Mouse (Mus musculus): ENCODE data around the gene Epn1. TPM values are rescaled to one million over a fixed set of nuclear protein-coding genes. Genes with fewer than 3 reads are reported as not detected.

The Epn1 gene
- total and polyA plus RNA-seq, 3 experiments, result 75.5 to 147 TPM; not detected in 1

GRCm38 (mm10) chr7:5074984-5075383 lies 5.1 kb upstream of the Epn1 start:
- H3K27ac ChIP-seq (ENCODE audit: control insufficient read depth, low read depth, low read length), result no peak overlapping the region

GRCm38 (mm10) chr7:5076931-5077330 lies 3.1 kb upstream of the Epn1 start:
- Histone ChIP-seq H3K27me3 (ENCODE audit: control insufficient read depth in 1 of 2, insufficient read depth in 2 of 2, low read length in 2 of 2) (no peaks in the 10 kb centered on the region), H3K27ac (ENCODE audit: control insufficient read depth, low read depth, low read length) (peak overlapping the region; percentile 84), H3K4me1 (ENCODE audit: control insufficient read depth in 1 of 2, insufficient read depth in 2 of 2, low read length in 2 of 2) (peaks cover 12 to 30% of the 10 kb centered on the region in 2 experiments), H3K36me3 (ENCODE audit: control insufficient read depth in 1 of 2, insufficient read depth in 2 of 2, low read length in 2 of 2) (peaks cover 41 to 43% of the 10 kb centered on the region in 2 experiments), H3K4me3 (ENCODE audit: control insufficient read depth in 1 of 2, insufficient read depth in 1 of 2, low read depth in 2 of 2, low read length in 2 of 2) (no peak overlapping the region), H3K9me3 (replicated peaks; ENCODE audit: insufficient read depth, low read length) (no peaks in the 10 kb centered on the region), H3K79me2 (ENCODE audit: control insufficient read depth, insufficient read depth, low read length, poor library complexity) (peaks cover 19% of the 10 kb centered on the region), H3K9ac (ENCODE audit: control insufficient read depth, low read depth, low read length, poor library complexity, severe bottlenecking) (no peak overlapping the region)
- peak; percentile 72 for DNase-seq (ENCODE audit: low read depth, low spot score)
- TF ChIP-seq TAL1 (IDR thresholded peaks at IDR 0.05; ENCODE audit: low read length) (peak; percentile 43), KAT2A (conservative IDR thresholded peaks at IDR 0.05; ENCODE audit: low read depth, low read length) (no peak), ZMIZ1 (IDR thresholded peaks at IDR 0.05; ENCODE audit: low read depth, low read length) (no peak), RAD21 (IDR thresholded peaks at IDR 0.05; ENCODE audit: low read depth, low read length) (no peak), TCF12 (IDR thresholded peaks at IDR 0.05; ENCODE audit: low read depth, low read length) (peak; percentile 46; the same call in 1 of the 2 replicates), ZKSCAN1 (IDR thresholded peaks at IDR 0.05; ENCODE audit: low read depth, low read length) (no peak), MAFK (IDR thresholded peaks at IDR 0.05; ENCODE audit: borderline replicate concordance, low read depth, low read length) (no peak; the same call in 1 of the 2 replicates), JUND (IDR thresholded peaks at IDR 0.05; ENCODE audit: low read depth, low read length) (no peak), MYC (IDR thresholded peaks at IDR 0.05; ENCODE audit: low read depth, low read length) (no peak), MAZ (IDR thresholded peaks at IDR 0.05; ENCODE audit: low read depth, low read length) (no peak), MYB (IDR thresholded peaks at IDR 0.05; ENCODE audit: low read depth, low read length) (no peak), GABPA (IDR thresholded peaks at IDR 0.05; ENCODE audit: low read depth, low read length) (0 out of 2 replicates have a peak, but pooled peaks have one; percentile 47), BHLHE40 (IDR thresholded peaks at IDR 0.05; ENCODE audit: borderline replicate concordance, low read depth, low read length) (no peak), MXI1 (IDR thresholded peaks at IDR 0.05; ENCODE audit: low read depth, low read length) (no peak), NRF1 (IDR thresholded peaks at IDR 0.05; ENCODE audit: insufficient read depth, low read depth, low read length, poor library complexity, severe bottlenecking) (no peak), NELFE (IDR thresholded peaks at IDR 0.05; ENCODE audit: low read depth, low read length) (no peak), HCFC1 (IDR thresholded peaks at IDR 0.05; ENCODE audit: low read depth, low read length) (no peak), MEF2A (IDR thresholded peaks at IDR 0.05; ENCODE audit: extremely low read depth, insufficient replicate concordance, low read depth, low read length, poor library complexity, severe bottlenecking) (no peak), ZNF384 (IDR thresholded peaks at IDR 0.05; ENCODE audit: low read depth, low read length) (no peak), ETS1 (IDR thresholded peaks at IDR 0.05; ENCODE audit: low read depth, low read length) (peak; percentile 86), CHD2 (IDR thresholded peaks at IDR 0.05; ENCODE audit: low read length) (no peak), SMC3 (IDR thresholded peaks at IDR 0.05; ENCODE audit: low read depth, low read length) (no peak), CTCF (IDR thresholded peaks at IDR 0.05 in 2 of 3, conservative IDR thresholded peaks at IDR 0.05 in 1 of 3; ENCODE audit: control insufficient read depth in 1 of 3, insufficient read depth in 1 of 3, low read depth in 2 of 3, low read length in 3 of 3, poor library complexity in 1 of 3, severe bottlenecking in 1 of 3) (no peak), USF2 (IDR thresholded peaks at IDR 0.05; ENCODE audit: borderline replicate concordance in 1 of 2, insufficient read depth in 1 of 2, low read depth in 1 of 2, low read length in 2 of 2) (no peak), ELF1 (IDR thresholded peaks at IDR 0.05; ENCODE audit: low read depth, low read length) (no peak), UBTF (IDR thresholded peaks at IDR 0.05; ENCODE audit: borderline replicate concordance, insufficient read depth, low read depth, low read length) (no peak)

More at GRCm38 (mm10) chr7:5074984-5075383, 5.1 kb upstream of the Epn1 start:
- Histone ChIP-seq H3K27me3 (ENCODE audit: control insufficient read depth in 1 of 2, insufficient read depth in 2 of 2, low read length in 2 of 2) (no peaks in the 10 kb centered on the region), H3K36me3 (ENCODE audit: control insufficient read depth in 1 of 2, insufficient read depth in 2 of 2, low read length in 2 of 2) (peaks cover 48% of the 10 kb centered on the region in 2 experiments), H3K9me3 (replicated peaks; ENCODE audit: insufficient read depth, low read length) (no peaks in the 10 kb centered on the region), H3K9ac (ENCODE audit: control insufficient read depth, low read depth, low read length, poor library complexity, severe bottlenecking) (no peak overlapping the region), H3K4me3 (ENCODE audit: control insufficient read depth in 1 of 2, insufficient read depth in 1 of 2, low read depth in 2 of 2, low read length in 2 of 2) (no peak overlapping the region), H3K79me2 (ENCODE audit: control insufficient read depth, insufficient read depth, low read length, poor library complexity) (peaks cover 18% of the 10 kb centered on the region), H3K4me1 (ENCODE audit: control insufficient read depth in 1 of 2, insufficient read depth in 2 of 2, low read length in 2 of 2) (peaks cover 12 to 32% of the 10 kb centered on the region in 2 experiments)
- DNase-seq (ENCODE audit: low read depth, low spot score), result no peak
- no peak for TF ChIP-seq MYC (IDR thresholded peaks at IDR 0.05; ENCODE audit: low read depth, low read length)
- no peak for TF ChIP-seq MEF2A (IDR thresholded peaks at IDR 0.05; ENCODE audit: extremely low read depth, insufficient replicate concordance, low read depth, low read length, poor library complexity, severe bottlenecking)
- TF ChIP-seq SMC3 (IDR thresholded peaks at IDR 0.05; ENCODE audit: low read depth, low read length), result no peak
- no peak for TF ChIP-seq ELF1 (IDR thresholded peaks at IDR 0.05; ENCODE audit: low read depth, low read length)
- TF ChIP-seq CTCF (IDR thresholded peaks at IDR 0.05 in 2 of 3, conservative IDR thresholded peaks at IDR 0.05 in 1 of 3; ENCODE audit: control insufficient read depth in 1 of 3, insufficient read depth in 1 of 3, low read depth in 2 of 3, low read length in 3 of 3, poor library complexity in 1 of 3, severe bottlenecking in 1 of 3), result no peak
- TF ChIP-seq BHLHE40 (IDR thresholded peaks at IDR 0.05; ENCODE audit: borderline replicate concordance, low read depth, low read length), result no peak
- no peak for TF ChIP-seq MAFK (IDR thresholded peaks at IDR 0.05; ENCODE audit: borderline replicate concordance, low read depth, low read length)
- TF ChIP-seq KAT2A (conservative IDR thresholded peaks at IDR 0.05; ENCODE audit: low read depth, low read length), result no peak
- TF ChIP-seq NRF1 (IDR thresholded peaks at IDR 0.05; ENCODE audit: insufficient read depth, low read depth, low read length, poor library complexity, severe bottlenecking), result no peak
- no peak for TF ChIP-seq EP300 (IDR thresholded peaks at IDR 0.05; ENCODE audit: low read depth in 1 of 2, low read length in 2 of 2)
- TF ChIP-seq HCFC1 (IDR thresholded peaks at IDR 0.05; ENCODE audit: low read depth, low read length), result no peak

Measured in MEL (cell line).